8 mouse cellular contexts compared by ENCODE assay signal in genomic region chr14:8317194-8318097, GRCm38 (mm10). TPM values are rescaled to one million over a fixed set of nuclear protein-coding genes. Genes with fewer than 3 reads are reported as not detected.
A peak's percentile ranks its signal among the peaks of the same experiment; 100 is the strongest.
DNase-seq lines count a peak whose midpoint lies in the region; ATAC-seq and TF ChIP-seq lines count a peak whose summit lies in the region.

Fam107a (minus strand) TSS chr14:8318023.

- H3K27ac ChIP-seq in ES-Bruce4 (ENCODE audit: insufficient read depth, low read length), result no peak within 1 kb of the TSS
- H3K27ac ChIP-seq in hindbrain, embryonic 10.5 days, result peak within 1 kb of the TSS; percentile 62; the same call in 1 of the 2 replicates
- no peak within 1 kb of the TSS for H3K27ac ChIP-seq in limb, embryonic 14.5 days (replicated peaks; ENCODE audit: low read depth, low read length)
- no peak within 1 kb of the TSS for H3K27ac ChIP-seq in stomach, embryonic 16.5 days (ENCODE audit: low read length)

- peak within 1 kb of the TSS; percentile 41 for H3K4me3 ChIP-seq in ES-Bruce4 (ENCODE audit: low read depth, low read length)
- peak within 1 kb of the TSS; percentile 38 for H3K4me3 ChIP-seq in hindbrain, embryonic 10.5 days
- peak within 1 kb of the TSS; percentile 26 for H3K4me3 ChIP-seq in limb, embryonic 14.5 days (replicated peaks; ENCODE audit: low read length)
- peak within 1 kb of the TSS; percentile 25 for H3K4me3 ChIP-seq in stomach, embryonic 16.5 days (replicated peaks; ENCODE audit: low read length)

- no peaks in the 10 kb centered on the region for H3K9me3 ChIP-seq in ES-Bruce4 (replicated peaks; ENCODE audit: control insufficient read depth, insufficient read depth, low read length, poor library complexity, severe bottlenecking)
- no peaks in the 10 kb centered on the region for H3K9me3 ChIP-seq in hindbrain, embryonic 10.5 days
- no peaks in the 10 kb centered on the region for H3K9me3 ChIP-seq in limb, embryonic 14.5 days (ENCODE audit: control insufficient read depth, low read length)
- H3K9me3 ChIP-seq in stomach, embryonic 16.5 days (replicated peaks; ENCODE audit: control insufficient read depth, low read length), result no peaks in the 10 kb centered on the region

- no peaks in the 10 kb centered on the region for H3K4me1 ChIP-seq in ES-Bruce4 (ENCODE audit: control insufficient read depth, insufficient read depth, low read length)
- peaks cover 29% of the 10 kb centered on the region for H3K4me1 ChIP-seq in hindbrain, embryonic 10.5 days (replicated peaks)
- peaks cover 17% of the 10 kb centered on the region for H3K4me1 ChIP-seq in limb, embryonic 14.5 days (ENCODE audit: control insufficient read depth, insufficient read depth, low read length)
- H3K4me1 ChIP-seq in stomach, embryonic 16.5 days (ENCODE audit: control insufficient read depth, insufficient read depth, low read length), result peaks cover 7% of the 10 kb centered on the region; the same call in 1 of the 2 replicates

- no peak for TF ChIP-seq CTCF in ES-Bruce4 (IDR thresholded peaks at IDR 0.05; ENCODE audit: low read depth, low read length)

- no peak for TF ChIP-seq POLR2A in ES-Bruce4 (IDR thresholded peaks at IDR 0.05; ENCODE audit: insufficient read depth, low read length)
- TF ChIP-seq POLR2A in limb, embryonic 14.5 days (IDR thresholded peaks at IDR 0.05; ENCODE audit: borderline replicate concordance, extremely low read depth, insufficient read depth, insufficient read length), result no peak

- no peaks in the 10 kb centered on the region for H3K36me3 ChIP-seq in ES-Bruce4 (ENCODE audit: control insufficient read depth, insufficient read depth, low read length, poor library complexity, severe bottlenecking)
- no peaks in the 10 kb centered on the region for H3K36me3 ChIP-seq in hindbrain, embryonic 10.5 days
- H3K36me3 ChIP-seq in limb, embryonic 14.5 days (ENCODE audit: control insufficient read depth, insufficient read depth, low read length), result no peaks in the 10 kb centered on the region
- no peaks in the 10 kb centered on the region for H3K36me3 ChIP-seq in stomach, embryonic 16.5 days (ENCODE audit: control insufficient read depth, insufficient read depth, low read length)

- no peak for TF ChIP-seq EP300 in ES-Bruce4 (IDR thresholded peaks at IDR 0.05; ENCODE audit: insufficient read depth, low read depth, low read length)

- H3K4me2 ChIP-seq in limb, embryonic 14.5 days (replicated peaks; ENCODE audit: low read depth, low read length, severe bottlenecking), result peak within 1 kb of the TSS; percentile 47
- H3K4me2 ChIP-seq in stomach, embryonic 16.5 days (ENCODE audit: low read depth, low read length), result peak within 1 kb of the TSS; percentile 49

- no peak for DNase-seq in frontal cortex, postnatal 36 days (ENCODE audit: low spot score in 2 of 2)
- no peak for DNase-seq in hindbrain, embryonic 10.5 days (ENCODE audit: low spot score)
- DNase-seq in limb, embryonic 14.5 days (ENCODE audit: low spot score), result no peak
- DNase-seq in thymus, postnatal 36 days, result no peak
- no peak for DNase-seq in right cerebral cortex, postnatal 25 days

- no peaks in the 10 kb centered on the region for H3K27me3 ChIP-seq in ES-Bruce4 (ENCODE audit: control insufficient read depth, insufficient read depth, low read length, poor library complexity, severe bottlenecking)
- peaks cover 90% of the 10 kb centered on the region for H3K27me3 ChIP-seq in hindbrain, embryonic 10.5 days (ENCODE audit: insufficient read depth, poor library complexity, severe bottlenecking)
- H3K27me3 ChIP-seq in limb, embryonic 14.5 days (ENCODE audit: control insufficient read depth, insufficient read depth, low read length), result peaks cover 33% of the 10 kb centered on the region
- H3K27me3 ChIP-seq in stomach, embryonic 16.5 days (ENCODE audit: control insufficient read depth, insufficient read depth, low read length), result peaks cover 30% of the 10 kb centered on the region

- peak; percentile 24; the same call in 1 of the 2 replicates for ATAC-seq in frontal cortex, adult (ENCODE audit: low TSS enrichment)
- ATAC-seq in limb, embryonic 14.5 days (ENCODE audit: low FRiP score, low read depth), result 0 out of 2 replicates have a peak, but pooled peaks have one; percentile 11
- ATAC-seq in stomach, embryonic 16.5 days (ENCODE audit: insufficient read depth, low FRiP score), result no peak

- 11% methylated on average over 41 of the region's 41 CpGs for WGBS in hindbrain, embryonic 10.5 days
- 11% methylated on average over 40 of the region's 41 CpGs for WGBS in limb, embryonic 14.5 days
- 10% methylated on average over 41 of the region's 41 CpGs for WGBS in stomach, embryonic 16.5 days

- no peak within 1 kb of the TSS for H3K9ac ChIP-seq in ES-Bruce4 (ENCODE audit: low read depth, poor library complexity, severe bottlenecking)
- 0 out of 2 replicates have a peak within 1 kb of the TSS, but pooled peaks have one; percentile 31 for H3K9ac ChIP-seq in limb, embryonic 14.5 days (ENCODE audit: low read depth, low read length, severe bottlenecking)
- H3K9ac ChIP-seq in stomach, embryonic 16.5 days (ENCODE audit: low read length), result no peak within 1 kb of the TSS

RNA-seq across cellular contexts. Expression of gene Fam107a, which starts in this region (rescaled TPM):
- polyA plus RNA-seq in ES-Bruce4 (2011; ENCODE audit: insufficient read depth, insufficient read length, low read depth, missing spikeins), result 0.69 and 1.2 TPM in 2 replicates
- 0.24 and 0.78 TPM in 2 replicates for polyA plus RNA-seq in hindbrain, embryonic 10.5 days (2016; fragmentation: Nextera tagmentation; extraction: Ambion mirVana)
- 0.78 and 1.0 TPM in 2 replicates for polyA plus RNA-seq in limb, embryonic 14.5 days (2012; rRNA removed)
- polyA plus RNA-seq in limb, embryonic 14.5 days (2014; fragmentation: Nextera tagmentation; extraction: Ambion mirVana), result 0.11 and 0.19 TPM in 2 replicates
- 0.25 and 0.55 TPM in 2 replicates for polyA plus RNA-seq in stomach, embryonic 16.5 days (2015; fragmentation: Nextera tagmentation; extraction: Ambion mirVana)
